Mouse (Mus musculus) urinary bladder, postnatal 36 days (tissue): ENCODE measurements around the gene Mettl7a1.
"Not testable (repeated sequence)": the region's sequence is repeated elsewhere in the genome, so short reads cannot be mapped to it uniquely, and the experiment has no call there.

ENCODE experiments used
- DNase-seq, 2 experiments: peaks; one replicate each; pipeline ENCODE4 v3.0.0; 2022; ENCODE audit warnings: low spot score in 2 of 2, mixed read lengths in 1 of 2

Gene Mettl7a1

GRCm38 (mm10) chr15:100304019-100304991 lies at the start of gene Mettl7a1:
TSS of gene Mettl7a1 (plus strand) at chr15:100304140.
- DNase-seq: peak; percentile 66 to 85

DNA sequence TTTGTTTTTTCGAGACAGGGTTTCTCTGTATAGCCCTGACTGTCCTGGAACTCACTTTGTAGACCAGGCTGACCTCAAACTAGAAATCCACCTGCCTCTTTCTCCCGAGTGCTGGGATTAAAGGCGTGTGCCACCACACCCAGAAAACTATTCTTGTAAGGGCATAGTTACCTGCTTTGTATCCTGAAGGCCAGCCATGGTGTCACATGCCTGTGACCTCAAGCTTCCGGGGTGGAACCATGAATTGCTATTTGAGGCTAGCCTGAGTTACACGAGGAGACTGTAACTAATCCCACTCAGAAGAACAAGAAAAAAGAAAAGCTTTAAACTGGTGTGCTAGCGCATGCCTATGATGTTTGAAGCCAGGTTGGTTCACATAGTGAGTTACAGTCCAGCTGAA lies 47.6 kb upstream of the Mettl7a1 start:
- no peak for DNase-seq

DNA sequence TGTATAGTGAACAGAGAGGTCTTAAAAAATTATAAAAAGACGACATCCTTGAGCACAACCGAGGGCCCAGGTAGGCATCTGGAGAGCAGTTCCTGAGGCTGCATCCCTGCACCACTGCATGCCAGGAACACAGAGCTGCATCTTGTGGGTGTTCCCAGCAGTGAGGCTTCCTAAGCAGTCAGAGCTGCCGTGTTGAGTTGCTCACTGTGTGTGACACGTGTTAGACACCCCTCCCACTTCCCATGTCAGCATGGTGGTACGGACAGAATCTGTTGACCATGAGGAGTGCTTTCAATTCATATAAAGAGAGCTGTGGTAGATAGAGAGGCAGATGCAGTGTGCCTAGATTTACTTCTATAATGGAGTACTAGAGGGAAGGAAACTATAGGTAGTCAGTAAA lies 46.6 kb upstream of the Mettl7a1 start:
- no peak for DNase-seq

DNA sequence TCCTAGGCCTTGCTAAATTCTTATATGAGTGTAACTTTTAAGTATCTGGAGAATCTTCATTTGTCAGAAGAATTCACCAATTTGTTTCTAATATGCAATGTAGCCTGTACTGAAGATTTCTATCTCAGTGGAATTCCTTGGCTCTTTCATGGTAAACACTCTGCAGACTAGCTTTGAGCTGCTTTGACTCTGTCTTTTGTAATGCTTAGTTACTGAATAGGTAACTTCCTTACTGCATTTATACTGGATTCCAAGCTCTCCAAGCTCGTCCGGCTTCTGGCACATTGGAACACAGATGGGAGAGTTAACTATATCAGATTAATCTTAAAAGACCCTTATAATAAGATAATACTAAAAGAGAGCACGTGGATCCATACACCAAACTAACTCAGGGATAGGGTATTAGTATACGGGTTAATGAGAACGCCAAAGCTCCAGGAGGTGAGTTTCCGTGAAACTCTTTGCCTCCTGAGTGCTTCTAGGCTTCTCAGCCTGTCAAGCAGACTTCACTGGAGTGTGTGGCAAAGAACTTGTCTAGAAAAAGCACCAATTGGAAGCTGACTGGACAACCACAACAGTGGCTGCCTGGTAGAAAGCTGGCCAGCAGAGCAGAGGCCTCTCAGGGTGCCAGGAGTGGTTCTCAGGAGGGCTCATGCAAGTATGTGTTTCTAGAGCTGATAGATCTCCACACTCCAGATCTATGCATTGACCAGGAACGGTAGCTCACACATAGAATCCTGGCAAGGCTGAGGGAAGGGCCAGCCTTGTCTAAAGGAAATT lies 45.1 kb upstream of the Mettl7a1 start:
- DNase-seq: no peak

DNA sequence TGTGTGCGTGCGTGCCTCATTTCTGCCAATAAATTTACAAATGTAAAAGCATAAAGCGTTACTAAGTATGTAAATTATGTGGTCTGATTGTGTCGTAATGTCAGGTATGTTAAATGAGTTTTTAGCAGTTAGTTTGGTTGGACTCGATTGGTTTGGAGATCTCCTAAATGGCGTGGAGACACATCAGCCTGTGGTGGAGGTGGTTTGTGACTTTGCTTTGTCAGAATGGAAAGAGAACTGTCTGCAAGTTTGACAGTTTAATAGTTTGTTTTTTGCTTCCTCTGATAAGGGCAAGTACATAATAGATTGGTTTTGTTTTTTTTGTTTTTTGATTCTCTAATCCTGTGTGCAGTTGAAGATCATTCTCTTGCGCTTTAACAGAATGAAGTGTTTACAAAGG lies 43.6 kb upstream of the Mettl7a1 start:
- DNase-seq: not testable (repeated sequence)

DNA sequence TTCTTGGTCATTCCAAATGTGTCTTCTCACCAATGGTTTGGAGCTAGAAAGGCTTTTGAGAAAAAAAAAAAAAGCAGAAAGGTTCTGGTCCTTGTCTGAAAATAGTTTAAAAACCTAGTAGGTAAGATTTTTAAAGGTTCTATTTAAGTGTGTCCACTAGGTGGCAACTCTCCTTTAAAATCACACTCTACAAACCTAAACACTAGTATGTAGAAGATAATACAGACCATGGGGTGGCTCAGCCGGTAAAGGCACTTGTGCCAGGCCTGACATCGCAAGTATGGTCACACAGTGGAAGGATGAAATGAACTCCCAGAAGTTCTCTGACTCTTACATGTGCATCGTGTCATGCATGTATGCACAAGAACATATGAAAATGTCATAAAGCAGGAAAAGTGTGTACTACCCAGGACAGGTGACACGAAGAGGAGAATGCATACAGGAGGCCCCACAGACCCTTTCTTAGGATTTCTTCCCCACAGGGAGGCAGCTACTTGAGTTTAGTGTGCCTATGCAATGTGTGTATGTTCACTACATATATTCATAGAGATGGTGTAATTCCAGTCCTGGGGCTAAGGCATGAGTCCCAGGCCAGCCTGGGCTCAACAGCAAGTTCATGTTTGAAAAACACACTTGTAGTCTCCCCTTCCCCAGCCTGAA lies 40.6 kb upstream of the Mettl7a1 start:
- no peak for DNase-seq

DNA sequence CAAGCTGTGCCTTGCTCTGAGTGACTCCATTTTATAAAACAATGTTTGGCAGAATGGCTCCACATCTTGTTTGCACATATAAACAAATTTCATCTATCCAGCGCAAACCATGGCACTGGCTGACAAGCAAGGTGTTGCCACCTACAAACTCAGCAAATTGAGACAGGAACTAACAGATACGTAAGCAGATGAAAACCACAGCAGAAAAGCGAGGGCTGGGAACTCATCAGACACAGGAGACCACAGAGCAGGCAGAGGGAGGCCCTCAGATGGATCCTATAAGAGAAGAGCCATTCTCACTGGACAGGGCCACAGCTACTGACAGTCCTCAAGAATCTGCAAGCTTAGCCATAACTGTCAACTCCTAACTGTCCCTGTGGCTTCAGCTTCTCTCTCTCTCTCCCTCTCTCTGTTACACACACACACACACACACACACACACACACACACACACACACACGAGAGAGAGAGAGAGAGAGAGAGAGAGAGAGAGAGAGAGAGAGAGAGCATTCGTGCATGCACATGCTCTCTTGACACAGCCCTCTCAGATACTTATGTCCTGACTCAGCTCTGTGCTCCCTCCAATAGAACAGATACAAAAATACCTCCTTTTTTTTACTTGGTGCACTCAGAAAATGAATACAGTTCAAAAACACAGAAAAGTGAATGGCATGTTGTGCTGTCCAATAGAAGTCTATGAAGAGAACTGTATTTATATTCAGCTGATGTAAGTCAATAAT lies 38.2 kb upstream of the Mettl7a1 start:
- DNase-seq: no peak

DNA sequence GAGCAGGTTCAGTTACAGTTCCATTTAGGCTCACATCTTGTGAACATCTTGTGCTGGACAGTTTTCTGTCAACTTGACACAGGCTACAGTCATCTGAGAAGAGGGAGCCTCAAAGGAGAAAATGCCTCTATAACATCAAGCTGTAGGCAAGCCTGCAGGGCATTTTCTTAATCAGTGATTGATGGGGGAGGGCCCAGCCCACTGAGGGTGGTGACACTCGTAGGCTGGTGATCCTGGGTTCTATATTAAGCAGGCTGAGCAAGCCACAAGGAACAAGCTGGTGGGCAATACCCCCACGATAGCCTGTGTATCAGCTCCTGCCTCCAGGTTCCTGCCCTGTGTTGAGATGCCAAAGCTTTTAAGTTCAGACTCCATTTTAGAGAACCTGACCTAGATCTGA lies 35.0 kb upstream of the Mettl7a1 start:
- DNase-seq: no peak

DNA sequence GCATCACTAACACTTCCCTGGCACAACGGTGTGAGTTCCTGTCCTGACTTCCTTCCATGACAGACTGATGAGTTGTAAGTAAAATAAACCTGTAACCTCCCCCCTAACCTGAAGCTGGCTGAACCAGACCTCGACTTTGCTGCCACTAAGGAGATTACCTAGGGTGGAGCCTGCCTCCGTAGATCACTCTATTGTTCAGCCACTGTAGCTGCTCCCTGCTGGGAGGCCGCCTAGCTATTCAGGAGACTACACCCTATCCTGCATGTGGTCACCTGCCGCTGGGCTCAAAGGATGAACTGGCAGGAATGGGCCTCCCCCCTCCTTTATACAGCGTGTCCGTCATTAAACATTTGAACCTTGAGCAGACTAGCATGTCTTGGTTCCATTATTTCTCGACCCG lies 34.2 kb upstream of the Mettl7a1 start:
- no peak for DNase-seq

DNA sequence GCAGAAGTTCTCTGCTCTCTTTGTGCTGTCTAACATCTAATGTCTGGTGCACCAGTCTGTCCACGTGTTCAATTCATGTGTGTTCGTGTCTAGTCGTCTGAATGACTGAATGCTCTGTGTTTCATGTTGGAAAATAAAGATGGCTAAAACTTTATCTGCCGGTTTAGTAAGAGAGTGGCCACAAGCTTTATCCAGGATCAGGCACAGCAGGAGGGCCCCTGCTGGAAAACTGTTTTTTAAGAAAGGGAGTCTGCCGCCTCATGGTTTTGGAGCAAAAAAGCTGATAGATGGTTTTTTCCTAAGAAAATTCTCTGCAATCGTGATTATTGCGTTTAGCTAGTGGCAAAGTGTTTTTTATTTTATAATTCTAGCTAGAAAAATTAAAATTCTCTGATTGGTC lies 33.3 kb upstream of the Mettl7a1 start:
- DNase-seq: not testable (repeated sequence)

GRCm38 (mm10) chr15:100271411-100271810 lies 32.5 kb upstream of the Mettl7a1 start:
- DNase-seq: no peak

GRCm38 (mm10) chr15:100273791-100274308 lies 30.1 kb upstream of the Mettl7a1 start:
- DNase-seq: not testable (repeated sequence)

GRCm38 (mm10) chr15:100274790-100275559 lies 29.0 kb upstream of the Mettl7a1 start:
- DNase-seq: no peak

DNA sequence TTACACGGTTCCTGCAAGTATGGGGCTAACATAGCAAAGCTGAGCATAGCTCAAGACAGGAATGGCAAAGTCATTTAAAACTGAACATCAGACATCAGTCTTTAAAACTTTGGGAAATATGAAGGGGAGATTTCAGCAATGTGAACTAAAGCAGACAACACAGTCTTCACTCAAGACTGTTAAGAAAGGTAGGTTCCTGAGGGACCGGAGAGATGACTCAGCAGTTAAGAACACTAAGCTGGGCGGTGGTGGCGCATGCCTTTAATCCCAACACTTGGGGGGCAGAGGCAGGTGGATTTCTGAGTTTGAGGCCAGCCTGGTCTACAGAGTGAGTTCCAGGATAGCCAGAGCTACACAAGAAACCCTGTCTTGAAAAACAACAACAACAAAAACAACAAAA lies 27.5 kb upstream of the Mettl7a1 start:
- no peak for DNase-seq

- DNase-seq: no peak
Measured at GRCm38 (mm10) chr15:100277586-100277985, 26.4 kb upstream of the Mettl7a1 start.

GRCm38 (mm10) chr15:100280626-100281025 lies 23.3 kb upstream of the Mettl7a1 start, which contains the start of gene Tmprss12:
TSS of gene Tmprss12 (plus strand) at chr15:100280837.
- no peak for DNase-seq

- no peak for DNase-seq
Measured at GRCm38 (mm10) chr15:100288980-100289379, 15.0 kb upstream of the Mettl7a1 start.

GRCm38 (mm10) chr15:100290858-100291257 lies 13.1 kb upstream of the Mettl7a1 start:
- DNase-seq: no peak

- DNase-seq: no peak
Measured at GRCm38 (mm10) chr15:100292326-100292725, 11.6 kb upstream of the Mettl7a1 start.

GRCm38 (mm10) chr15:100297856-100298255 lies 6.1 kb upstream of the Mettl7a1 start:
- no peak for DNase-seq
